Mouse (Mus musculus): ENCODE measurements around the gene Fto.
A peak's percentile ranks its signal among the peaks of the same experiment; 100 is the strongest.

Gene Fto

GRCm38 (mm10) chr8:91660879-91661278 lies 347.6 kb downstream of the Fto start:
- DNase-seq (ENCODE audit: low read depth, low spot score), result no peak

- no peak for DNase-seq (ENCODE audit: low read depth, low spot score)
Measured at GRCm38 (mm10) chr8:91669461-91670071, 356.2 kb downstream of the Fto start.

- no peak for DNase-seq (ENCODE audit: low read depth, low spot score)
Measured at GRCm38 (mm10) chr8:91676928-91677327, 363.6 kb downstream of the Fto start.

- DNase-seq (ENCODE audit: low read depth, low spot score), result no peak
Measured at GRCm38 (mm10) chr8:91679451-91679850, 366.1 kb downstream of the Fto start.

GRCm38 (mm10) chr8:91680125-91680524 lies 366.8 kb downstream of the Fto start:
- no peak for DNase-seq (ENCODE audit: low read depth, low spot score)

GRCm38 (mm10) chr8:91684596-91685317 lies 371.4 kb downstream of the Fto start:
- no peak for DNase-seq (ENCODE audit: low read depth, low spot score)

- no peak for DNase-seq (ENCODE audit: low read depth, low spot score)
Measured at GRCm38 (mm10) chr8:91685408-91685807, 372.1 kb downstream of the Fto start.

GRCm38 (mm10) chr8:91692056-91692721 lies 378.9 kb downstream of the Fto start:
- no peak for DNase-seq (ENCODE audit: low read depth, low spot score)

GRCm38 (mm10) chr8:91706533-91706932 lies 393.2 kb downstream of the Fto start:
- no peak for DNase-seq (ENCODE audit: low read depth, low spot score)

- no peak for DNase-seq (ENCODE audit: low read depth, low spot score)
Measured at GRCm38 (mm10) chr8:91708661-91709060, 395.3 kb downstream of the Fto start.

GRCm38 (mm10) chr8:91709768-91710167 lies 396.4 kb downstream of the Fto start:
- DNase-seq (ENCODE audit: low read depth, low spot score), result no peak

- DNase-seq (ENCODE audit: low read depth, low spot score), result no peak
Measured at GRCm38 (mm10) chr8:91711202-91711601, 397.9 kb downstream of the Fto start.

- DNase-seq (ENCODE audit: low read depth, low spot score), result no peak
Measured at GRCm38 (mm10) chr8:91711981-91712598, 398.8 kb downstream of the Fto start.

GRCm38 (mm10) chr8:91712731-91713569 lies 399.6 kb downstream of the Fto start:
- DNase-seq (ENCODE audit: low read depth, low spot score), result peak; percentile 17

GRCm38 (mm10) chr8:91713677-91714312 lies 400.5 kb downstream of the Fto start:
- DNase-seq (ENCODE audit: low read depth, low spot score), result no peak

GRCm38 (mm10) chr8:91714733-91715132 lies 401.4 kb downstream of the Fto start:
- DNase-seq (ENCODE audit: low read depth, low spot score), result no peak

GRCm38 (mm10) chr8:91715387-91716085 lies 402.2 kb downstream of the Fto start:
- no peak for DNase-seq (ENCODE audit: low read depth, low spot score)

Data from R1 (cell line).